Mouse (Mus musculus) small intestine, adult 2 months (tissue): Measurements from ENCODE around the gene Apopt1.

Experiments
- CTCF ChIP-seq: fragments of 200-500 bp; IDR thresholded peaks from 2 replicates; pipeline ENCODE4 v1.5.1; 2012; ENCODE audit warnings: low read depth, mild to moderate bottlenecking, control low read depth, inconsistent platforms, low read length, moderate library complexity, mixed read lengths; ENCODE audit not compliant: insufficient replicate concordance, insufficient read length; ENCODE audit errors: extremely low read depth
- POLR2A ChIP-seq: fragments of 200-500 bp; IDR thresholded peaks from 2 replicates; pipeline ENCODE4 v1.6.1; 2012; ENCODE audit warnings: low read depth, mild to moderate bottlenecking, control low read depth, inconsistent platforms, low read length, moderate library complexity

DNA sequence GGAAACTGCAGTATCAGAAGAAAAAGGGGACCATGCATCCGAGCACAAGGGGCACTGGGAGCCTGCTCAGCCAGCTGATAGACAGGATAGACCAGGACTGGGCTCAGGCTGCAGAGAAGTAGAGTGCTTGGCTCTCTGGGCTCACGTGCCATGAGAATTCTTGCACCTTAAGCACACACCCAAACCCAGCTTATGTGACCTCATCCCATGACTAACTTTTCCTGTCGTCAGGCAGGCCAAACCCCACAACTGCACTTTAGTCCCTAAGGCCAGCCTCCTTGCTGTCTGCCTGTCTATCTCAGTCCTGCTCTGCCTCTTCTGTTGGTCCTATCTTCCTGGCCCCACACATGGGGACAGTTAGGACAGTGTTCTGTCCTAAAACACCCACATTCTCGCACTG, 15.4 kb upstream of the Apopt1 start:
- TF ChIP-seq CTCF (no peak), POLR2A (no peak)
